Mouse (Mus musculus): ENCODE measurements at regions not wholly inside any gene's neighbourhood (a gene's known extent, or its start where the extent isn't known, plus 50 kb on each side); places are given as distances from the start of the nearest gene placed in this dataset.
"Not testable (repeated sequence)": the region's sequence is repeated elsewhere in the genome, so short reads cannot be mapped to it uniquely, and the experiment has no call there.

- CTCF ChIA-PET: no interaction called here
These were observed 448.0 kb upstream of the Cox7c start for GRCm38 (mm10) chr13:86494721-86495120.

- CTCF ChIA-PET: no interaction called here
These were observed 422.0 kb upstream of the Cox7c start for GRCm38 (mm10) chr13:86468752-86469151.

GRCm38 (mm10) chr13:86422646-86423045, 375.9 kb upstream of the Cox7c start:
- CTCF ChIA-PET: no interaction called here

GRCm38 (mm10) chr13:86381363-86381762, 334.7 kb upstream of the Cox7c start:
- CTCF ChIA-PET: no interaction called here

GRCm38 (mm10) chr13:86379168-86379567, 332.5 kb upstream of the Cox7c start:
- CTCF ChIA-PET: not testable (repeated sequence)

- CTCF ChIA-PET: no interaction called here
These were observed 329.1 kb upstream of the Cox7c start for GRCm38 (mm10) chr13:86375836-86376235.

GRCm38 (mm10) chr13:86345931-86346330, 299.2 kb upstream of the Cox7c start:
- CTCF ChIA-PET: no interaction called here

GRCm38 (mm10) chr13:86344922-86345694, 298.4 kb upstream of the Cox7c start:
- CTCF ChIA-PET: interaction anchor here (0.6 kb wide), 1 partner anchor 25 kb away, joined by 6 read pairs; no protein-coding TSS in a partner anchor

GRCm38 (mm10) chr13:86336471-86336870, 289.8 kb upstream of the Cox7c start:
- CTCF ChIA-PET: no interaction called here

Measured in spleen, embryonic (tissue).